ENCODE assay signal across 21 mouse cellular contexts in the genomic region with DNA sequence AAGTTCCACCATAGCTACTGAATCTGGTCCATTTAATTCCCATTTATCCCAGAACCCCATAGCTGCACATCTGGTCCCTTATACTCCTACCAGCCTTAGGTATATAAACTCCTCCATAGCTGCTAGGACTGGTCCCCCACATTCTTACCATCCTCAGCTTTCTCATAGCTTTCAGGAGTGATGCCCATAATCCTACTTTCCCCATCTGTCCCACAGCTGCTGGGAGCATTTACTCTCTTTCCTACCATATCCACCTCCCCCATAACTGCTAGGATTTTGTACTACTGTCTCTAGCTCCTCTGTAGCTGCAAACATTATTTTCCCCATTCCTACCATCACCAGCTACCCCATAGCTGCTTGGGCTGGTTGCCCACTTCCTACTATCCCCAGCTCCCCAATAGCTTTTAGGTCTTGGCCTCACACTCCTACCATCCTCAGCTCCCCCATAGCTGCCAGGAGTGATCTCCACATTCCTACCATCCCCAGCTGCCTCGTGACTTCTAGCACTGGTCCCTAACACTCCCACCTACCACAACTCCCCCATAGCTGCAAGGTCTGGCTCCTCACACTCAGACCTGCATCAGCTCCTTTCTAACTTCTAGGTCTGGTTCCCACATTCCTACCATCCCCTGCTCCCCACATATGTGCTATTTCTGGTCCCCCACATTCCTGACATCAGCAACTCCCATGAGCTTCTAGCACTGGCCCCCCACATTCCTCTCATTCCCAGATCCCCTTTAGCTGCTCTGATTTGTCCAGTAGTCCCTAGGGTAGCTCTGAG.
DNase-seq lines count a peak whose midpoint lies in the region; ATAC-seq and TF ChIP-seq lines count a peak whose summit lies in the region.
"Had no signal": no experiment of that assay in that cellular context is flagged by ENCODE, and none has a peak within 500 bp of the region (broad histone marks: within the 10 kb centered on the region; RNA-seq: fewer than 3 reads in every experiment).

No protein-coding gene starts in this region.

- H3K27ac ChIP-seq in limb, embryonic 15.5 days, result no peak overlapping the region
- no peak overlapping the region for H3K27ac ChIP-seq in limb, embryonic 10.5 days
- peak overlapping the region; percentile 77 for H3K27ac ChIP-seq in cortical plate, adult 2 months (ENCODE audit: insufficient read depth, low read length)
- H3K27ac ChIP-seq in neural tube, embryonic 15.5 days (replicated peaks), result no peak overlapping the region
- H3K27ac ChIP-seq: embryonic facial prominence, embryonic 12.5 days; forebrain, embryonic 12.5 days; gastrocnemius, adult 2 months; heart, embryonic 13.5 days; hindbrain, embryonic 15.5 days had no signal

- ATAC-seq in limb, embryonic 15.5 days (ENCODE audit: insufficient number of reproducible peaks, low FRiP score, low TSS enrichment, low read depth), result 0 out of 2 replicates have a peak, but pooled peaks have one; percentile 31
- no peak for ATAC-seq in neural tube, embryonic 15.5 days (ENCODE audit: low FRiP score)
- ATAC-seq: forebrain, embryonic 16.5 days had no signal

- H3K4me1 ChIP-seq in limb, embryonic 15.5 days, result 0 out of 2 replicates have a peak, but pooled peaks cover 6% of the 10 kb centered on the region
- no peaks in the 10 kb centered on the region for H3K4me1 ChIP-seq in limb, embryonic 10.5 days
- H3K4me1 ChIP-seq in cortical plate, adult 2 months (ENCODE audit: control insufficient read depth, insufficient read depth, low read length), result no peaks in the 10 kb centered on the region
- H3K4me1 ChIP-seq in neural tube, embryonic 15.5 days, result no peaks in the 10 kb centered on the region
- H3K4me1 ChIP-seq: embryonic facial prominence, embryonic 12.5 days; forebrain, embryonic 12.5 days; heart, embryonic 13.5 days; hindbrain, embryonic 15.5 days had no signal

- TF ChIP-seq CTCF in cortical plate, adult 2 months (IDR thresholded peaks at IDR 0.05; ENCODE audit: extremely low read depth, insufficient read depth, low read length), result no peak

- H3K9ac ChIP-seq in limb, embryonic 15.5 days, result no peak overlapping the region
- no peak overlapping the region for H3K9ac ChIP-seq in neural tube, embryonic 15.5 days (replicated peaks)
- H3K9ac ChIP-seq: embryonic facial prominence, embryonic 12.5 days; forebrain, embryonic 12.5 days; heart, embryonic 13.5 days; hindbrain, embryonic 15.5 days had no signal

- no peak for TF ChIP-seq POLR2A in cortical plate, adult 2 months (IDR thresholded peaks at IDR 0.05; ENCODE audit: extremely low read depth, insufficient read depth, low read length)

- H3K9me3 ChIP-seq in limb, embryonic 15.5 days, result no peaks in the 10 kb centered on the region
- H3K9me3 ChIP-seq in limb, embryonic 10.5 days (replicated peaks), result no peaks in the 10 kb centered on the region
- no peaks in the 10 kb centered on the region for H3K9me3 ChIP-seq in neural tube, embryonic 15.5 days (replicated peaks)
- H3K9me3 ChIP-seq: embryonic facial prominence, embryonic 12.5 days; forebrain, embryonic 12.5 days; heart, embryonic 13.5 days; hindbrain, embryonic 15.5 days had no signal

- H3K27me3 ChIP-seq in limb, embryonic 15.5 days, result no peaks in the 10 kb centered on the region
- H3K27me3 ChIP-seq in limb, embryonic 10.5 days (ENCODE audit: low read depth, poor library complexity, severe bottlenecking), result no peaks in the 10 kb centered on the region
- H3K27me3 ChIP-seq in neural tube, embryonic 15.5 days (replicated peaks), result no peaks in the 10 kb centered on the region
- H3K27me3 ChIP-seq: embryonic facial prominence, embryonic 12.5 days; heart, embryonic 13.5 days; hindbrain, embryonic 15.5 days had no signal

- H3K36me3 ChIP-seq in limb, embryonic 15.5 days, result no peaks in the 10 kb centered on the region
- H3K36me3 ChIP-seq in limb, embryonic 10.5 days, result no peaks in the 10 kb centered on the region
- no peaks in the 10 kb centered on the region for H3K36me3 ChIP-seq in neural tube, embryonic 15.5 days
- H3K36me3 ChIP-seq: embryonic facial prominence, embryonic 12.5 days; forebrain, embryonic 12.5 days; heart, embryonic 13.5 days; hindbrain, embryonic 15.5 days had no signal

- no peak overlapping the region for H3K4me2 ChIP-seq in limb, embryonic 15.5 days
- no peak overlapping the region for H3K4me2 ChIP-seq in neural tube, embryonic 15.5 days
- H3K4me2 ChIP-seq: embryonic facial prominence, embryonic 12.5 days; forebrain, embryonic 12.5 days; heart, embryonic 13.5 days; hindbrain, embryonic 15.5 days had no signal

- H3K4me3 ChIP-seq in limb, embryonic 15.5 days, result no peak overlapping the region
- H3K4me3 ChIP-seq in limb, embryonic 10.5 days, result no peak overlapping the region
- no peak overlapping the region for H3K4me3 ChIP-seq in cortical plate, adult 2 months (ENCODE audit: insufficient read depth, low read length)
- H3K4me3 ChIP-seq in neural tube, embryonic 15.5 days (replicated peaks), result no peak overlapping the region
- H3K4me3 ChIP-seq: embryonic facial prominence, embryonic 12.5 days; forebrain, embryonic 12.5 days; gastrocnemius, adult 2 months; heart, embryonic 13.5 days; hindbrain, embryonic 15.5 days had no signal

- peak; percentile 41 to 43 for DNase-seq in frontal cortex, postnatal 36 days (ENCODE audit: low spot score in 2 of 2)
- no peak for DNase-seq in frontal cortex, postnatal 14 days (ENCODE audit: low spot score in 2 of 2)
- no peak for DNase-seq in limb, embryonic 10.5 days (ENCODE audit: low spot score)
- DNase-seq in A20 (ENCODE audit: low read depth, low spot score), result peak; percentile 41
- DNase-seq: adrenal gland, adult 8-10 months; adrenal gland, postnatal 36 days; cerebellum, adult 11 months; cerebellum, adult 8-10 months; cerebellum, postnatal 14 days; gastrocnemius, adult 2 months; gastrocnemius, postnatal 36 days; heart, adult 11 months; heart, postnatal 36 days had no signal

- WGBS in limb, embryonic 15.5 days, result 22% methylated on average over 1 of the region's 1 CpGs
- 37% methylated on average over 1 of the region's 1 CpGs for WGBS in limb, embryonic 10.5 days
- 57% methylated on average over 1 of the region's 1 CpGs for WGBS in neural tube, embryonic 15.5 days

Comparison
In these comparisons a context has a peak if more than half of its experiments do, and no peak if none do; other contexts are left out.
1. DNase-seq: peak in frontal cortex, postnatal 36 days (2 of 2) and A20 (single experiment); none in frontal cortex, postnatal 14 days (0 of 2) and limb, embryonic 10.5 days (single experiment).